Mouse (Mus musculus) heart, embryonic 16.5 days (tissue): ENCODE results near the gene Cdkal1. TPM values are rescaled to one million over a fixed set of nuclear protein-coding genes. Genes with fewer than 3 reads are reported as not detected.

Experiments used
- ATAC-seq: fragments of 200-750 bp; cut with Nextera tagmentation; replicated peaks from 2 replicates; pipeline ENCODE4 v1.8.0; 2017; ENCODE audit warnings: moderate number of reproducible peaks; ENCODE audit not compliant: insufficient read depth, low FRiP score; ENCODE audit errors: extremely low read depth
- H3K27ac ChIP-seq: fragments of 300-500 bp; sonication (generic); 2 replicates; pipeline ENCODE4 v1.5.1; 2014; ENCODE audit warnings: mild to moderate bottlenecking, low read length, control low read depth, moderate library complexity
- H3K27me3 ChIP-seq: fragments of 300-500 bp; sonication (generic); 2 replicates; pipeline ENCODE4 v1.6.1; 2014; ENCODE audit warnings: low read length, mixed read lengths; ENCODE audit not compliant: control insufficient read depth, insufficient read depth
- H3K36me3 ChIP-seq: fragments of 300-500 bp; sonication (generic); 2 replicates; pipeline ENCODE4 v1.6.1; 2014; ENCODE audit not compliant: control insufficient read depth, insufficient read depth
- H3K4me1 ChIP-seq: fragments of 300-500 bp; sonication (generic); 2 replicates; pipeline ENCODE4 v1.6.1; 2014; ENCODE audit warnings: low read length, mixed read lengths; ENCODE audit not compliant: control insufficient read depth, insufficient read depth
- H3K4me2 ChIP-seq: fragments of 300-500 bp; sonication (generic); 2 replicates; pipeline ENCODE4 v1.6.1; 2014; ENCODE audit warnings: low read depth, mild to moderate bottlenecking, control low read depth, low read length
- H3K4me3 ChIP-seq: fragments of 300-500 bp; sonication (generic); 2 replicates; pipeline ENCODE4 v1.5.1; 2014; ENCODE audit warnings: mild to moderate bottlenecking, control low read depth, low read length
- H3K9ac ChIP-seq: fragments of 300-500 bp; sonication (generic); 2 replicates; pipeline ENCODE4 v1.6.1; 2014; ENCODE audit warnings: low read length, control low read depth
- H3K9me3 ChIP-seq: fragments of 300-500 bp; sonication (generic); replicated peaks from 2 replicates; pipeline ENCODE4 v1.6.1; 2016; ENCODE audit warnings: low read length; ENCODE audit not compliant: control insufficient read depth
- WGBS: fragments of 180-500 bp; shearing (Covaris S2); extraction: QIAGEN DNeasy Blood & Tissue Kit; methylation state at CpG from one replicate; pipeline ENCODE4 v1.1.7; 2014; 5-methylcytosine and 5-hydroxymethylcytosine counted together
- polyA plus RNA-seq: library from polyadenylated mRNA; unstranded; fragments of >200 nt; fragmentation: Nextera tagmentation; extraction: Ambion mirVana; gene quantifications from 2 replicates; pipeline ENCODE4 v1.2.1, GENCODE M21; 2015

Cdkal1 gene
- polyA plus RNA-seq, 1 experiment from 2014 or later, result 27.2 TPM

DNA sequence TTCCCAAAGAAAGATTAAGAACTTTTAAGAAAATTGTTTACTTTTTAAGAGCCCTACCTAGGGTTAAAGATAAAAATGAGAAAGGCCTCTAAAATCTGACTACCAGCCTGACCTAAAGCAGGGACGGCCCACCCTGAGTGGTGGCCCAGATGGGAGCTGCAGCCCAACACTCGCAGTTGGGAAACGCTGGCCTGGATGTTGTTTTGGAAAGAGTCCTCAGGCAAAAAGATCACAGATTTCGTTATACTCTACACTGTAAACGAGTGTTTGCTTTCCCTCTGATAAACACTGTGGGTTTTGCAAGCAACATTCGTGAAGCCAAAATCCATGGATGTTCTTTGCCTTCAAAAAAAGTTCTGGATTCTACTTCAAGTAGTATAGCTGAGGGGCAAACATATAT lies 202.7 kb downstream of the Cdkal1 start:
- Histone ChIP-seq H3K4me3 (no peak overlapping the region), H3K4me2 (no peak overlapping the region), H3K36me3 (no peaks in the 10 kb centered on the region), H3K4me1 (peaks cover 11% of the 10 kb centered on the region), H3K27me3 (no peaks in the 10 kb centered on the region), H3K9me3 (no peaks in the 10 kb centered on the region), H3K27ac (no peak overlapping the region), H3K9ac (no peak overlapping the region)
- WGBS, result 81% methylated on average over 6 of the region's 6 CpGs
- ATAC-seq, result no peak

GRCm38 (mm10) chr13:29650576-29651236 lies 204.8 kb downstream of the Cdkal1 start:
- Histone ChIP-seq H3K27me3 (no peaks in the 10 kb centered on the region), H3K4me3 (no peak overlapping the region), H3K36me3 (no peaks in the 10 kb centered on the region), H3K9me3 (no peaks in the 10 kb centered on the region), H3K27ac (0 out of 2 replicates have a peak overlapping the region, but pooled peaks have one; percentile 4), H3K9ac (no peak overlapping the region), H3K4me1 (peaks cover 11% of the 10 kb centered on the region), H3K4me2 (no peak overlapping the region)
- 79% methylated on average over 6 of the region's 6 CpGs for WGBS
- no peak for ATAC-seq

- no peak overlapping the region for H3K9ac ChIP-seq
- H3K4me3 ChIP-seq, result no peak overlapping the region
- 37% methylated on average over 2 of the region's 2 CpGs for WGBS
- no peaks in the 10 kb centered on the region for H3K9me3 ChIP-seq
- H3K36me3 ChIP-seq, result no peaks in the 10 kb centered on the region
- no peaks in the 10 kb centered on the region for H3K27me3 ChIP-seq
- H3K27ac ChIP-seq, result peak overlapping the region; percentile 64
- no peak for ATAC-seq
- no peak overlapping the region for H3K4me2 ChIP-seq
- peaks cover 14% of the 10 kb centered on the region for H3K4me1 ChIP-seq
Measured at GRCm38 (mm10) chr13:29649593-29649992, 205.9 kb downstream of the Cdkal1 start.

- Histone ChIP-seq H3K9me3 (no peaks in the 10 kb centered on the region), H3K4me3 (no peak overlapping the region), H3K36me3 (no peaks in the 10 kb centered on the region), H3K27me3 (no peaks in the 10 kb centered on the region), H3K27ac (no peak overlapping the region), H3K9ac (no peak overlapping the region), H3K4me2 (no peak overlapping the region), H3K4me1 (peaks cover 17% of the 10 kb centered on the region)
- WGBS, result 84% methylated on average over 2 of the region's 2 CpGs
- no peak for ATAC-seq
Measured at GRCm38 (mm10) chr13:29642226-29642625, 213.2 kb downstream of the Cdkal1 start.

DNA sequence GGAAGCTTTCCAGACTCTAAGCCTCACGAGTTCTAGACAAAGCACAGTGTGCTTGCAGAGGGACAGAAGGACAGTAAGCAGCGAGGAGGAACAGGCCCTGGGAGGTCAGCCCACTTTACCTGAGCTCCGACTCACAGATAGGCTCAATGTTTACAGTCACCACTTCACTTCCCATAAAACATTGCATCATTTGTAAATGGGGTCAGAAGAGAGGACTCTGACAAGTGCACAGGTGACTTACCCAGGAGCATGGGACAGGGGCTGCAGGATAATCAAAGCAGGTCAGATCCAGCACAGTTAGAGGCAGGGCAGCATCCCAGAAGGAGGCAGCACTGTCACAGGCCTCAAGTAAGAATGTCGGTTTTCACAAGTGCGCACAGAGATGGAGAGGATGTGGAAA lies 214.3 kb downstream of the Cdkal1 start:
- no peaks in the 10 kb centered on the region for H3K27me3 ChIP-seq
- no peaks in the 10 kb centered on the region for H3K36me3 ChIP-seq
- H3K27ac ChIP-seq, result no peak overlapping the region
- no peak overlapping the region for H3K4me3 ChIP-seq
- WGBS, result 80% methylated on average over 5 of the region's 5 CpGs
- H3K9ac ChIP-seq, result no peak overlapping the region
- H3K4me1 ChIP-seq, result peaks cover 19% of the 10 kb centered on the region
- no peaks in the 10 kb centered on the region for H3K9me3 ChIP-seq
- H3K4me2 ChIP-seq, result no peak overlapping the region
- no peak for ATAC-seq

DNA sequence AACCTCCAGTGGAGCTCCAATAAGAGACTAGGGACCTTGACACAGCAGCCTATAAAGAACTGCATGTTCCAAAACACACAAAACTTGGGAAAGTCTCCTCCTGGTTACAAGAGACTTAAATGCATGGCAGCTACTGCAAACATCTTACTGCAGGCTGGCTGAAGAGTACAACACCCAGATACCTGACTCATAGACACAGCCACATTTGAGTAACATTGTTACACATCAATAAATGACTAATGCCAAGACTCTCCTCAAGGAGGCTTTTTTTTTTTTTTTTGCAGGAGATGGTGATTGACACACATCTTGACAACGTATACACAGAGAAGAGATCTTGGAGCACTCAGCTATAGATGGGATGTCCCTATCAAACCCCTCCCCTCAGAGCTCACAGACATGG lies 215.3 kb downstream of the Cdkal1 start:
- H3K9me3 ChIP-seq, result no peaks in the 10 kb centered on the region
- no peak overlapping the region for H3K27ac ChIP-seq
- no peak for ATAC-seq
- H3K4me1 ChIP-seq, result peaks cover 21% of the 10 kb centered on the region
- H3K27me3 ChIP-seq, result no peaks in the 10 kb centered on the region
- H3K4me3 ChIP-seq, result no peak overlapping the region
- no peak overlapping the region for H3K9ac ChIP-seq
- H3K4me2 ChIP-seq, result no peak overlapping the region
- no peaks in the 10 kb centered on the region for H3K36me3 ChIP-seq
- 74% methylated on average over 1 of the region's 1 CpGs for WGBS

- H3K27me3 ChIP-seq, result no peaks in the 10 kb centered on the region
- peaks cover 18% of the 10 kb centered on the region for H3K4me1 ChIP-seq
- no peak overlapping the region for H3K4me3 ChIP-seq
- no peak overlapping the region for H3K9ac ChIP-seq
- peak overlapping the region; percentile 87 for H3K27ac ChIP-seq
- peak; percentile 21; the same call in 1 of the 2 replicates for ATAC-seq
- H3K4me2 ChIP-seq, result no peak overlapping the region
- H3K36me3 ChIP-seq, result no peaks in the 10 kb centered on the region
- H3K9me3 ChIP-seq, result no peaks in the 10 kb centered on the region
- 74% methylated on average over 4 of the region's 4 CpGs for WGBS
Measured at GRCm38 (mm10) chr13:29638303-29638702, 217.2 kb downstream of the Cdkal1 start.

GRCm38 (mm10) chr13:29637788-29638187 lies 217.7 kb downstream of the Cdkal1 start:
- Histone ChIP-seq H3K4me2 (no peak overlapping the region), H3K27me3 (no peaks in the 10 kb centered on the region), H3K9me3 (no peaks in the 10 kb centered on the region), H3K4me3 (no peak overlapping the region), H3K4me1 (peaks cover 18% of the 10 kb centered on the region), H3K9ac (no peak overlapping the region), H3K27ac (peak overlapping the region; percentile 87), H3K36me3 (no peaks in the 10 kb centered on the region)
- ATAC-seq, result peak; percentile 88
- 20% methylated on average over 6 of the region's 6 CpGs for WGBS

GRCm38 (mm10) chr13:29635581-29635980 lies 219.9 kb downstream of the Cdkal1 start:
- Histone ChIP-seq H3K27me3 (no peaks in the 10 kb centered on the region), H3K36me3 (no peaks in the 10 kb centered on the region), H3K4me2 (no peak overlapping the region), H3K9ac (no peak overlapping the region), H3K9me3 (no peaks in the 10 kb centered on the region), H3K4me3 (no peak overlapping the region), H3K27ac (no peak overlapping the region), H3K4me1 (peaks cover 32% of the 10 kb centered on the region)
- WGBS, result 75% methylated on average over 3 of the region's 3 CpGs
- no peak for ATAC-seq
